ENCODE assay signal across 19 mouse cellular contexts in genomic region chr11:109697089-109697643, GRCm38 (mm10). TPM values are rescaled to one million over a fixed set of nuclear protein-coding genes. Genes with fewer than 3 reads are reported as not detected.
DNase-seq lines count a peak whose midpoint lies in the region; ATAC-seq lines count a peak whose summit lies in the region.
"Had no signal": no experiment of that assay in that cellular context is flagged by ENCODE, and none has a peak within 500 bp of the region (broad histone marks: within the 10 kb centered on the region; RNA-seq: fewer than 3 reads in every experiment).

No protein-coding gene starts in this region.

- peaks cover 10% of the 10 kb centered on the region; the same call in 1 of the 2 replicates for H3K4me1 ChIP-seq in limb, embryonic 15.5 days
- H3K4me1 ChIP-seq in limb, embryonic 10.5 days = no peaks in the 10 kb centered on the region
- H3K4me1 ChIP-seq in megakaryocyte, embryonic 14.5 days = peaks cover 17% of the 10 kb centered on the region
- no peaks in the 10 kb centered on the region for H3K4me1 ChIP-seq in liver, embryonic 16.5 days (ENCODE audit: control insufficient read depth, low read depth, low read length)
- H3K4me1 ChIP-seq in stomach, embryonic 16.5 days (ENCODE audit: control insufficient read depth, insufficient read depth, low read length) = peaks cover 3% of the 10 kb centered on the region; the same call in 1 of the 2 replicates
- H3K4me1 ChIP-seq: forebrain, embryonic 12.5 days had no signal

- H3K4me2 ChIP-seq in limb, embryonic 15.5 days = no peak overlapping the region
- no peak overlapping the region for H3K4me2 ChIP-seq in liver, embryonic 16.5 days (ENCODE audit: low read depth, low read length)
- H3K4me2 ChIP-seq in stomach, embryonic 16.5 days (ENCODE audit: low read depth, low read length) = no peak overlapping the region
- H3K4me2 ChIP-seq: embryonic facial prominence, embryonic 12.5 days; forebrain, embryonic 12.5 days; heart, embryonic 12.5 days had no signal

- H3K27me3 ChIP-seq in limb, embryonic 15.5 days = no peaks in the 10 kb centered on the region
- no peaks in the 10 kb centered on the region for H3K27me3 ChIP-seq in limb, embryonic 10.5 days (ENCODE audit: low read depth, poor library complexity, severe bottlenecking)
- peaks cover 20% of the 10 kb centered on the region for H3K27me3 ChIP-seq in megakaryocyte, embryonic 14.5 days (replicated peaks)
- H3K27me3 ChIP-seq in liver, embryonic 16.5 days (ENCODE audit: control insufficient read depth, insufficient read depth, low read depth, low read length) = no peaks in the 10 kb centered on the region
- H3K27me3 ChIP-seq in stomach, embryonic 16.5 days (ENCODE audit: control insufficient read depth, insufficient read depth, low read length) = no peaks in the 10 kb centered on the region
- H3K27me3 ChIP-seq: embryonic facial prominence, embryonic 12.5 days; forebrain, embryonic 12.5 days; heart, embryonic 12.5 days had no signal

- H3K27ac ChIP-seq in limb, embryonic 15.5 days = no peak overlapping the region
- H3K27ac ChIP-seq in limb, embryonic 10.5 days = no peak overlapping the region
- H3K27ac ChIP-seq in liver, embryonic 16.5 days (ENCODE audit: low read length) = no peak overlapping the region
- H3K27ac ChIP-seq in stomach, embryonic 16.5 days (ENCODE audit: low read length) = no peak overlapping the region
- H3K27ac ChIP-seq: embryonic facial prominence, embryonic 12.5 days; forebrain, embryonic 12.5 days had no signal

- no peak overlapping the region for H3K4me3 ChIP-seq in limb, embryonic 15.5 days
- no peak overlapping the region for H3K4me3 ChIP-seq in limb, embryonic 10.5 days
- peak overlapping the region; percentile 21 for H3K4me3 ChIP-seq in megakaryocyte, embryonic 14.5 days (replicated peaks)
- no peak overlapping the region for H3K4me3 ChIP-seq in liver, embryonic 16.5 days (ENCODE audit: low read depth, low read length)
- no peak overlapping the region for H3K4me3 ChIP-seq in stomach, embryonic 16.5 days (replicated peaks; ENCODE audit: low read length)
- H3K4me3 ChIP-seq: embryonic facial prominence, embryonic 12.5 days; forebrain, embryonic 12.5 days; heart, embryonic 12.5 days had no signal

- no peak for DNase-seq in limb, embryonic 10.5 days (ENCODE audit: low spot score)
- no peak for DNase-seq in embryo, embryonic 10 days (ENCODE audit: low spot score)
- DNase-seq in adrenal gland, adult 18-20 months (ENCODE audit: low spot score in 2 of 2) = no peak
- DNase-seq: adrenal gland, postnatal 10 days; cerebellum, adult 11 months; cerebellum, adult 8-10 months; cerebellum, postnatal 14 days; forebrain, postnatal 0 days; gastrocnemius, postnatal 14 days; heart, postnatal 36 days had no signal

- H3K9ac ChIP-seq in limb, embryonic 15.5 days = no peak overlapping the region
- no peak overlapping the region for H3K9ac ChIP-seq in liver, embryonic 16.5 days (ENCODE audit: low read depth, low read length)
- H3K9ac ChIP-seq in stomach, embryonic 16.5 days (ENCODE audit: low read length) = no peak overlapping the region
- H3K9ac ChIP-seq: embryonic facial prominence, embryonic 12.5 days; forebrain, embryonic 12.5 days; forebrain, postnatal 0 days; heart, embryonic 12.5 days had no signal

- 89% methylated on average over 5 of the region's 5 CpGs for WGBS in limb, embryonic 15.5 days
- WGBS in limb, embryonic 10.5 days = 88% methylated on average over 5 of the region's 5 CpGs
- WGBS in liver, embryonic 16.5 days (ENCODE audit: insufficient replicate concordance) = 56% methylated on average over 5 of the region's 5 CpGs
- WGBS in stomach, embryonic 16.5 days = 73% methylated on average over 5 of the region's 5 CpGs

- H3K36me3 ChIP-seq in limb, embryonic 15.5 days = no peaks in the 10 kb centered on the region
- H3K36me3 ChIP-seq in limb, embryonic 10.5 days = no peaks in the 10 kb centered on the region
- no peaks in the 10 kb centered on the region for H3K36me3 ChIP-seq in megakaryocyte, embryonic 14.5 days (replicated peaks; ENCODE audit: low read length)
- H3K36me3 ChIP-seq in liver, embryonic 16.5 days (ENCODE audit: control insufficient read depth, insufficient read depth) = no peaks in the 10 kb centered on the region
- H3K36me3 ChIP-seq in stomach, embryonic 16.5 days (ENCODE audit: control insufficient read depth, insufficient read depth, low read length) = no peaks in the 10 kb centered on the region
- H3K36me3 ChIP-seq: embryonic facial prominence, embryonic 12.5 days; forebrain, embryonic 12.5 days; heart, embryonic 12.5 days had no signal

- H3K9me3 ChIP-seq in limb, embryonic 15.5 days = no peaks in the 10 kb centered on the region
- no peaks in the 10 kb centered on the region for H3K9me3 ChIP-seq in limb, embryonic 10.5 days (replicated peaks)
- peaks cover 13% of the 10 kb centered on the region for H3K9me3 ChIP-seq in megakaryocyte, embryonic 14.5 days
- no peaks in the 10 kb centered on the region for H3K9me3 ChIP-seq in liver, embryonic 16.5 days (replicated peaks; ENCODE audit: control insufficient read depth, low read length)
- no peaks in the 10 kb centered on the region for H3K9me3 ChIP-seq in stomach, embryonic 16.5 days (replicated peaks; ENCODE audit: control insufficient read depth, low read length)
- H3K9me3 ChIP-seq: embryonic facial prominence, embryonic 12.5 days; forebrain, embryonic 12.5 days had no signal

- 0 out of 2 replicates have a peak, but pooled peaks have one; percentile 24 for ATAC-seq in limb, embryonic 15.5 days (ENCODE audit: insufficient number of reproducible peaks, low FRiP score, low TSS enrichment, low read depth)
- no peak for ATAC-seq in megakaryocyte, adult 5-6 weeks (ENCODE audit: poor library complexity, severe bottlenecking)
- peak; percentile 61 for ATAC-seq in liver, embryonic 16.5 days (ENCODE audit: low read depth)
- peak; percentile 57; the same call in 1 of the 2 replicates for ATAC-seq in stomach, embryonic 16.5 days (ENCODE audit: insufficient read depth, low FRiP score)
- ATAC-seq: forebrain, postnatal 0 days had no signal

RNA-seq across cellular contexts. Expression of gene Fam20a, which starts 24.9 kb away (rescaled TPM):
- polyA plus RNA-seq in limb, embryonic 15.5 days (2015; fragmentation: Nextera tagmentation; extraction: Ambion mirVana) = 7.2 and 8.2 TPM in 2 replicates
- polyA plus RNA-seq in limb, embryonic 10.5 days (2016; fragmentation: Nextera tagmentation; extraction: Ambion mirVana) = 0.13 and 0.25 TPM in 2 replicates
- polyA plus RNA-seq in megakaryocyte, embryonic 14.5 days (2012; ENCODE audit: insufficient read depth, low replicate concordance) = 0.54 and 7.0 TPM in 2 replicates
- not detected in 2 replicates for total RNA-seq in megakaryocyte, adult 5-6 weeks (2015)
- total RNA-seq in megakaryocyte, adult 5-6 weeks (2017) = 0.04 and 0.33 TPM in 2 replicates
- polyA plus RNA-seq in liver, embryonic 16.5 days (2015; fragmentation: Nextera tagmentation; extraction: Ambion mirVana) = 7.7 and 10.3 TPM in 2 replicates
- polyA plus RNA-seq in stomach, embryonic 16.5 days (2015; fragmentation: Nextera tagmentation; extraction: Ambion mirVana) = 2.2 and 2.4 TPM in 2 replicates
- 1 to 10 TPM; 2.6 to 3.0 TPM for total RNA-seq in adrenal gland, adult 18-20 months (2021)
- total RNA-seq: common myeloid progenitor, adult 5-6 weeks had no signal

RNA-seq across cellular contexts. Expression of gene Prkar1a, which starts 48.0 kb away (rescaled TPM):
- polyA plus RNA-seq in limb, embryonic 15.5 days (2015; fragmentation: Nextera tagmentation; extraction: Ambion mirVana) = 309 and 355 TPM in 2 replicates
- 290 and 338 TPM in 2 replicates for polyA plus RNA-seq in limb, embryonic 10.5 days (2016; fragmentation: Nextera tagmentation; extraction: Ambion mirVana)
- 69.4 and 141 TPM in 2 replicates for polyA plus RNA-seq in megakaryocyte, embryonic 14.5 days (2012; ENCODE audit: insufficient read depth, low replicate concordance)
- 96.1 and 98.1 TPM in 2 replicates for total RNA-seq in megakaryocyte, adult 5-6 weeks (2015)
- 62.7 and 77.9 TPM in 2 replicates for total RNA-seq in megakaryocyte, adult 5-6 weeks (2017)
- 109 and 112 TPM in 2 replicates for polyA plus RNA-seq in liver, embryonic 16.5 days (2015; fragmentation: Nextera tagmentation; extraction: Ambion mirVana)
- polyA plus RNA-seq in stomach, embryonic 16.5 days (2015; fragmentation: Nextera tagmentation; extraction: Ambion mirVana) = 303 and 305 TPM in 2 replicates
- 100 to 1,000 TPM; 376 to 457 TPM for total RNA-seq in adrenal gland, adult 18-20 months (2021)
